Mouse (Mus musculus) neural tube, embryonic 13.5 days (tissue): ENCODE measurements around the gene Trp53tg5. TPM values are rescaled to one million over a fixed set of nuclear protein-coding genes. Genes with fewer than 3 reads are reported as not detected.
A peak's percentile ranks its signal among the peaks of the same experiment; 100 is the strongest.

ENCODE experiments used
- ATAC-seq: fragments of 200-750 bp; cut with Nextera tagmentation; 2 replicates; pipeline ENCODE4 v1.8.0; 2017; ENCODE audit warnings: low read depth, mild to moderate bottlenecking, moderate TSS enrichment, moderate library complexity
- H3K27ac ChIP-seq: fragments of 300-500 bp; sonication (generic); replicated peaks from 2 replicates; pipeline ENCODE4 v1.5.1; 2015; ENCODE audit warnings: moderate library complexity, mild to moderate bottlenecking, inconsistent platforms
- H3K27me3 ChIP-seq: fragments of 300-500 bp; sonication (generic); 2 replicates; pipeline ENCODE4 v1.6.1; 2015; ENCODE audit warnings: mild to moderate bottlenecking, inconsistent platforms
- H3K36me3 ChIP-seq: fragments of 300-500 bp; sonication (generic); 2 replicates; pipeline ENCODE4 v1.6.1; 2015; ENCODE audit warnings: mild to moderate bottlenecking, inconsistent platforms
- H3K4me1 ChIP-seq: fragments of 300-500 bp; sonication (generic); replicated peaks from 2 replicates; pipeline ENCODE4 v1.6.1; 2015; ENCODE audit warnings: inconsistent platforms
- H3K4me2 ChIP-seq: fragments of 300-500 bp; sonication (generic); 2 replicates; pipeline ENCODE4 v1.6.1; 2015; ENCODE audit warnings: inconsistent platforms, mild to moderate bottlenecking, moderate library complexity
- H3K4me3 ChIP-seq: fragments of 300-500 bp; sonication (generic); 2 replicates; pipeline ENCODE4 v1.5.1; 2015; ENCODE audit warnings: mild to moderate bottlenecking, inconsistent platforms
- H3K9ac ChIP-seq: fragments of 300-500 bp; sonication (generic); 2 replicates; pipeline ENCODE4 v1.6.1; 2015; ENCODE audit warnings: moderate library complexity, mild to moderate bottlenecking, inconsistent platforms
- H3K9me3 ChIP-seq: fragments of 300-500 bp; sonication (generic); 2 replicates; pipeline ENCODE4 v1.6.1; 2016; ENCODE audit warnings: inconsistent platforms
- WGBS: fragments of 180-500 bp; shearing (Covaris S2); methylation state at CpG from one replicate; pipeline ENCODE4 v1.1.7; 2015; 5-methylcytosine and 5-hydroxymethylcytosine counted together
- polyA plus RNA-seq: library from polyadenylated mRNA; unstranded; fragments of >200 nt; fragmentation: Nextera tagmentation; extraction: Ambion mirVana; gene quantifications from 2 replicates; pipeline ENCODE4 v1.2.1, GENCODE M21; 2015

The Trp53tg5 gene
- polyA plus RNA-seq, 1 experiment from 2014 or later, result not detected

GRCm38 (mm10) chr2:164435216-164436090 lies 38.1 kb downstream of the Trp53tg5 start:
- no peaks in the 10 kb centered on the region for H3K9me3 ChIP-seq
- no peak overlapping the region for H3K9ac ChIP-seq
- no peak overlapping the region for H3K4me3 ChIP-seq
- H3K36me3 ChIP-seq, result no peaks in the 10 kb centered on the region
- no peak overlapping the region for H3K4me2 ChIP-seq
- H3K27me3 ChIP-seq, result peaks cover 4% of the 10 kb centered on the region; the same call in 1 of the 2 replicates
- 45% methylated on average over 5 of the region's 5 CpGs for WGBS
- no peak overlapping the region for H3K27ac ChIP-seq
- H3K4me1 ChIP-seq, result peaks cover 7% of the 10 kb centered on the region; the same call in 1 of the 2 replicates
- ATAC-seq, result no peak

GRCm38 (mm10) chr2:164434681-164435080 lies 38.8 kb downstream of the Trp53tg5 start:
- Histone ChIP-seq H3K4me2 (no peak overlapping the region), H3K4me3 (no peak overlapping the region), H3K9me3 (no peaks in the 10 kb centered on the region), H3K36me3 (no peaks in the 10 kb centered on the region), H3K9ac (no peak overlapping the region), H3K27ac (no peak overlapping the region), H3K27me3 (peaks cover 10% of the 10 kb centered on the region; the same call in 1 of the 2 replicates), H3K4me1 (peaks cover 7% of the 10 kb centered on the region; the same call in 1 of the 2 replicates)
- WGBS, result 65% methylated on average over 3 of the region's 3 CpGs
- ATAC-seq, result no peak

- H3K9me3 ChIP-seq, result no peaks in the 10 kb centered on the region
Observed at GRCm38 (mm10) chr2:164433278-164433895, 40.1 kb downstream of the Trp53tg5 start.

GRCm38 (mm10) chr2:164432541-164433191 lies 40.9 kb downstream of the Trp53tg5 start:
- Histone ChIP-seq H3K9ac (0 out of 2 replicates have a peak overlapping the region, but pooled peaks have one; percentile 17), H3K27me3 (peaks cover 14% of the 10 kb centered on the region; the same call in 1 of the 2 replicates), H3K4me2 (no peak overlapping the region), H3K27ac (no peak overlapping the region), H3K36me3 (no peaks in the 10 kb centered on the region), H3K9me3 (no peaks in the 10 kb centered on the region), H3K4me1 (peaks cover 7% of the 10 kb centered on the region; the same call in 1 of the 2 replicates), H3K4me3 (no peak overlapping the region)
- 38% methylated on average over 22 of the region's 22 CpGs for WGBS
- ATAC-seq, result no peak

More at GRCm38 (mm10) chr2:164433278-164433895, 40.1 kb downstream of the Trp53tg5 start:
- no peak overlapping the region for H3K4me2 ChIP-seq
- no peak overlapping the region for H3K4me3 ChIP-seq
- peaks cover 7% of the 10 kb centered on the region; the same call in 1 of the 2 replicates for H3K4me1 ChIP-seq
- no peaks in the 10 kb centered on the region for H3K36me3 ChIP-seq
- H3K27me3 ChIP-seq, result peaks cover 14% of the 10 kb centered on the region; the same call in 1 of the 2 replicates
- no peak for ATAC-seq
- H3K27ac ChIP-seq, result no peak overlapping the region
- WGBS, result 90% methylated on average over 9 of the region's 9 CpGs
- H3K9ac ChIP-seq, result no peak overlapping the region

GRCm38 (mm10) chr2:164431676-164432465 lies 41.7 kb downstream of the Trp53tg5 start:
- Histone ChIP-seq H3K9me3 (no peaks in the 10 kb centered on the region), H3K36me3 (no peaks in the 10 kb centered on the region), H3K4me2 (no peak overlapping the region), H3K4me1 (peaks cover 7% of the 10 kb centered on the region; the same call in 1 of the 2 replicates), H3K27ac (no peak overlapping the region), H3K4me3 (no peak overlapping the region), H3K27me3 (peaks cover 14% of the 10 kb centered on the region; the same call in 1 of the 2 replicates), H3K9ac (no peak overlapping the region)
- no peak for ATAC-seq
- 73% methylated on average over 9 of the region's 9 CpGs for WGBS

GRCm38 (mm10) chr2:164430697-164431096 lies 42.8 kb downstream of the Trp53tg5 start:
- peaks cover 7% of the 10 kb centered on the region; the same call in 1 of the 2 replicates for H3K4me1 ChIP-seq
- 18% methylated on average over 7 of the region's 7 CpGs for WGBS
- no peak overlapping the region for H3K9ac ChIP-seq
- H3K4me2 ChIP-seq, result no peak overlapping the region
- H3K27ac ChIP-seq, result no peak overlapping the region
- no peaks in the 10 kb centered on the region for H3K36me3 ChIP-seq
- H3K27me3 ChIP-seq, result peaks cover 14% of the 10 kb centered on the region; the same call in 1 of the 2 replicates
- no peak for ATAC-seq
- H3K4me3 ChIP-seq, result no peak overlapping the region
- H3K9me3 ChIP-seq, result no peaks in the 10 kb centered on the region

GRCm38 (mm10) chr2:164429881-164430615 lies 43.5 kb downstream of the Trp53tg5 start:
- peaks cover 7% of the 10 kb centered on the region; the same call in 1 of the 2 replicates for H3K4me1 ChIP-seq
- H3K9ac ChIP-seq, result no peak overlapping the region
- no peak overlapping the region for H3K4me3 ChIP-seq
- no peak for ATAC-seq
- no peak overlapping the region for H3K4me2 ChIP-seq
- H3K36me3 ChIP-seq, result no peaks in the 10 kb centered on the region
- H3K27ac ChIP-seq, result no peak overlapping the region
- H3K9me3 ChIP-seq, result no peaks in the 10 kb centered on the region
- WGBS, result 41% methylated on average over 15 of the region's 15 CpGs
- peaks cover 14% of the 10 kb centered on the region; the same call in 1 of the 2 replicates for H3K27me3 ChIP-seq

- 32% methylated on average over 5 of the region's 5 CpGs for WGBS
- Histone ChIP-seq H3K36me3 (no peaks in the 10 kb centered on the region), H3K27me3 (peaks cover 14% of the 10 kb centered on the region; the same call in 1 of the 2 replicates), H3K4me2 (no peak overlapping the region), H3K4me1 (peaks cover 7% of the 10 kb centered on the region; the same call in 1 of the 2 replicates), H3K27ac (no peak overlapping the region), H3K9me3 (no peaks in the 10 kb centered on the region), H3K9ac (no peak overlapping the region), H3K4me3 (no peak overlapping the region)
- no peak for ATAC-seq
Observed at GRCm38 (mm10) chr2:164428451-164428850, 45.1 kb downstream of the Trp53tg5 start.

GRCm38 (mm10) chr2:164426952-164427351 lies 46.6 kb downstream of the Trp53tg5 start:
- Histone ChIP-seq H3K27ac (no peak overlapping the region), H3K4me1 (no peaks in the 10 kb centered on the region; the same call in 1 of the 2 replicates), H3K27me3 (peaks cover 14% of the 10 kb centered on the region; the same call in 1 of the 2 replicates), H3K4me3 (no peak overlapping the region), H3K4me2 (no peak overlapping the region), H3K9ac (no peak overlapping the region), H3K9me3 (no peaks in the 10 kb centered on the region), H3K36me3 (no peaks in the 10 kb centered on the region)
- 91% methylated on average over 5 of the region's 5 CpGs for WGBS
- ATAC-seq, result no peak

- ATAC-seq, result no peak
- Histone ChIP-seq H3K36me3 (no peaks in the 10 kb centered on the region), H3K27ac (no peak overlapping the region), H3K4me2 (no peak overlapping the region), H3K9me3 (no peaks in the 10 kb centered on the region), H3K4me3 (no peak overlapping the region), H3K4me1 (no peaks in the 10 kb centered on the region; the same call in 1 of the 2 replicates), H3K27me3 (peaks cover 14% of the 10 kb centered on the region; the same call in 1 of the 2 replicates), H3K9ac (no peak overlapping the region)
- 27% methylated on average over 12 of the region's 12 CpGs for WGBS
Observed at GRCm38 (mm10) chr2:164426121-164426520, 47.4 kb downstream of the Trp53tg5 start.
